Mouse (Mus musculus) MEL-GATA-1-ER (cell line): ENCODE measurements around the gene Tmem243.
"Not testable (repeated sequence)": the region's sequence is repeated elsewhere in the genome, so short reads cannot be mapped to it uniquely, and the experiment has no call there.

Experiments
- DNase-seq: peaks from one replicate; pipeline ENCODE4 v3.0.0-alpha.2; 2012; ENCODE audit warnings: low read depth; ENCODE audit errors: extremely low read depth

Gene Tmem243

GRCm38 (mm10) chr5:9169328-9170005 is 69.0 kb downstream of the Tmem243 start:
- not testable (repeated sequence) for DNase-seq

- DNase-seq, result no peak
Measured at GRCm38 (mm10) chr5:9173295-9173694, 72.8 kb downstream of the Tmem243 start.

- DNase-seq, result no peak
Measured at GRCm38 (mm10) chr5:9186467-9186866, 86.0 kb downstream of the Tmem243 start.
